Mouse (Mus musculus): ENCODE data around the gene Bsx.

Bsx gene

DNA sequence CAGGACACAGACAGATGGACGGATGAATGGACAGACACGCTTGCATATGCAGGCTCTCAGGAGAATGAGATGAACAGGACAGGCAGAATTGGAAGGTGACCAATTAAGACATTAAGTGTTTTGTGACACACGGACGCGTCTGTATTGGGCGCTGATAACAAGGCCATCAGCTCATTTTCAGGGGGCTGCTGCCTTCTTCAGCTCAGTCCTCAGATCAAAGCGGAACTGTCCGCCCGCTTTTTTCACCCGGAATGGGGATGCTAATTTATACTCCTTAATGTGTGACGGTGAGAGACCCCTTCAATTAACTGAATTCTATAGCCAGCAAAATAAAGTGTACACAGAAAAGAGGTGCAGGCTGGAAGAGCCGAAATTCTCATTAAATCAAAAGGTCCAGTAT, 15.5 kb downstream of the Bsx start:
- no peak for DNase-seq (ENCODE audit: extremely low read depth, low read depth)

DNA sequence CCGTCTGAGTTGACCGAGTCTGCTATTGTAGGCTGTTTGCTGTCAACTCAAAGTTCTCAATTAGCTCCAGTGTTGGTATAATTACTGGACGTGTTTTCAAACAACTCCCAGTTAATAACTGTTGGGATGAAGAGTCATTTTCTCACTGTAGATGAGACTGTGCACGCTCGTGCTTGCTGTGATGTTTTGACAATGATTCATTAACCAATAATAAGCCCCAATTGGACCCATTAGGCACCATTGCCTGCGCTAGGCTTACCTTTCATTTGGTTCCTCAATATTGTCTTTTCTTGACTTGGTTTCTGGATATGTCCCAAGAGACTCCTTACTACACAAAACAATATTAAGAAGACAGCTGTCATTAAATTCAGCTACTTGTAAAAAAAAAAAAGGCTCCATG, 18.5 kb downstream of the Bsx start:
- no peak for DNase-seq (ENCODE audit: extremely low read depth, low read depth)

DNA sequence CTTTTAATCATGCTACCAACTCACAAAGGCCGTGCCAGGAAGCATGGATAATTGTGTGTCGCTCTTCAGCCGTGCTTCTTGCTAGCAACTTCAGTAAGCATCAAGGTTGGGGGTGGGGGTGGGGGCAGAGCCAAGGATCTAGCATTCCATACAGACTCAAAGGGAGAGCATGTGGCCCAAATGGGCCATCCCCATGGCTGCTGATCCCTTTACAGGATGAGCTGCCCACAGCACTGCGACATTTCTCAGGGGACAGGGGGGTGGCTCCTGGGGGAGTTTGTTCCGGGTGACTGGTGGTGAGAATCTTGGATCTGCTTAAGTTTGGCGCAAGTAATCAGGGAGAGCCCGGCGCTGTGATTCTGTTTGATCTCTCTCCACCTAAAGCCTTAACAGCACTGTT, 33.5 kb downstream of the Bsx start:
- DNase-seq (ENCODE audit: extremely low read depth, low read depth): no peak

DNA sequence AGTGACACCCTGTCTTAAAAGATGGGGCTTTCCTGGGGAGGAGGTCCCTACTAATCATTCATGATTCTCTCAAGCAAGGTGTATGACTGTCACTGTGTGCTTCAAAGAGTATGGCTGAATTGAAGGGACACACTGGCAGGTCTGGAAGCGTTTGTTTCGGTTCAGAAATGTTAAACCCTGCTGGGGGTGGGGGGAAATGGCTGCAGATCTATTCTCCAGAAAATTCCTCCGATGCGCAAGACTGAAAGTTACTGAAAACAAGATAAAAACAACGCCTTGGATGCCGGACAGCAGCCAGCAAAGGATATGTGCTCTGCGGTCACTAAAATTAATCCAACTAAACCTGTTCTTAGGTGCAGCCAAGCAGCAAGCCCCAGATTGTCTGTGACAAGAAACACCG, 34.5 kb downstream of the Bsx start:
- no peak for DNase-seq (ENCODE audit: extremely low read depth, low read depth)

GRCm38 (mm10) chr9:40908915-40909314, 35.0 kb downstream of the Bsx start:
- no peak for DNase-seq (ENCODE audit: extremely low read depth, low read depth)

DNA sequence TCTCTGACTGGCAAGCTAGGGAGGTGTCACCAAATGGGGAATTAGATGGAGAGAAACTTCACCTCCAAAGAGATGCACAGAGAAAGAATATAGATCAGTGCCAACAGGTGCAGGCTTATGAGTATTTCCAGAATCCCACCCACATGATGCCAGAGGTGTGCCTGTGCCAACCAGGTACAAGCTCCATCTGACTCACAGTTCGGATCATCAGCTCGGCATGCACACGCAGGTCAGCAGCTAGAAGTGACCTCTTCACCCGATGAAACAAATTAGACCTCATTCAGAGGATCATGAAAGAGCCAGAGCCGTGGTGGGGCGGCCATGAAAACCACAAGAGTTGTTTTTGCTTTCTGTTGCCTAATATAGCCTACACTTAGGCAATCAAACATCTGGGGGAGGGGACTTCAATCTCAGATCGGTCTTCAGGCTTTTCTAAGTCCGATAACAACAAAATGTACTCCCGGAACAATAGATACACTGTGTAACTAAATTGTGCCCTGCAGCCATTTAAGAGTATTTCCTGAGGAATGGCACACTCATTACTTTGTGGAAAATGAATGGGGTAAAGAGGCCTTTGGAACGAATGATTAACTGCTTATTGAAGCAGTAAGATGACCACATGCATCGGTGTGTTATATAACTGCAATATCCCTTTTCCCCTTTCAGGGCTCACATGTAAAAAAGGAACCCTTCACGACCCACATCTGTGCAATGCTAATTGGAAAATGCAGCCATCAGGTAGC, 44.1 kb downstream of the Bsx start:
- DNase-seq (ENCODE audit: extremely low read depth, low read depth): no peak

GRCm38 (mm10) chr9:40927351-40927980, 53.5 kb downstream of the Bsx start:
- DNase-seq (ENCODE audit: extremely low read depth, low read depth): no peak
